Mouse (Mus musculus): Measurements from ENCODE around the gene Arl5a.

- no peak for TF ChIP-seq CTCF (IDR thresholded peaks at IDR 0.05; ENCODE audit: low read depth)
- TF ChIP-seq EP300 (IDR thresholded peaks at IDR 0.05; ENCODE audit: low read depth) = no peak
Observed at GRCm38 (mm10) chr2:52421197-52421596, 3.5 kb downstream of the Arl5a start.
